Mouse (Mus musculus) intestine, embryonic 14.5 days (tissue): ENCODE measurements around the gene Rad51c. TPM values are rescaled to one million over a fixed set of nuclear protein-coding genes. Genes with fewer than 3 reads are reported as not detected.
"Not testable (repeated sequence)": the region's sequence is repeated elsewhere in the genome, so short reads cannot be mapped to it uniquely, and the experiment has no call there.

Experiments
- ATAC-seq: fragments of 200-750 bp; cut with Nextera tagmentation; replicated peaks from 2 replicates; pipeline ENCODE4 v1.8.0; 2017; ENCODE audit warnings: low read depth, moderate number of reproducible peaks, moderate TSS enrichment, moderate library complexity; ENCODE audit not compliant: low FRiP score, low TSS enrichment
- DNase-seq: peaks from one replicate; pipeline ENCODE4 v3.0.0-alpha.2; 2018; ENCODE audit warnings: low spot score
- H3K27ac ChIP-seq: fragments of 300-500 bp; sonication (generic); 2 replicates; pipeline ENCODE4 v1.5.1; 2014; ENCODE audit warnings: low read depth, mild to moderate bottlenecking, control low read depth
- H3K27me3 ChIP-seq: fragments of 300-500 bp; sonication (generic); replicated peaks from 2 replicates; pipeline ENCODE4 v1.6.1; 2014; ENCODE audit warnings: low read length, control low read depth; ENCODE audit not compliant: control insufficient read depth, insufficient read depth
- H3K36me3 ChIP-seq: fragments of 300-500 bp; sonication (generic); 2 replicates; pipeline ENCODE4 v1.6.1; 2014; ENCODE audit warnings: low read length, control low read depth; ENCODE audit not compliant: control insufficient read depth, insufficient read depth
- H3K4me1 ChIP-seq: fragments of 300-500 bp; sonication (generic); replicated peaks from 2 replicates; pipeline ENCODE4 v1.6.1; 2014; ENCODE audit warnings: low read length, control low read depth, mixed read lengths; ENCODE audit not compliant: control insufficient read depth, insufficient read depth
- H3K4me2 ChIP-seq: fragments of 300-500 bp; sonication (generic); 2 replicates; pipeline ENCODE4 v1.6.1; 2014; ENCODE audit warnings: low read length
- H3K4me3 ChIP-seq: fragments of 300-500 bp; sonication (generic); 2 replicates; pipeline ENCODE4 v1.5.1; 2014; ENCODE audit warnings: low read depth, low read length, control low read depth, mixed read lengths
- H3K9ac ChIP-seq: fragments of 300-500 bp; sonication (generic); 2 replicates; pipeline ENCODE4 v1.6.1; 2014; ENCODE audit warnings: mild to moderate bottlenecking, low read length
- H3K9me3 ChIP-seq: fragments of 300-500 bp; sonication (generic); 2 replicates; pipeline ENCODE4 v1.6.1; 2016; ENCODE audit warnings: low read length, control low read depth; ENCODE audit not compliant: control insufficient read depth
- WGBS: fragments of 180-500 bp; shearing (Covaris S2); extraction: QIAGEN DNeasy Blood & Tissue Kit; methylation state at CpG from one replicate; pipeline ENCODE4 v1.1.7; 2014; 5-methylcytosine and 5-hydroxymethylcytosine counted together
- polyA plus RNA-seq: library from polyadenylated mRNA; unstranded; fragments of >200 nt; fragmentation: Nextera tagmentation; extraction: Ambion mirVana; gene quantifications from 2 replicates; pipeline ENCODE4 v1.2.1, GENCODE M21; 2014

Gene Rad51c
- polyA plus RNA-seq, 1 experiment from 2014 or later, result 6.8 TPM

- no peak for ATAC-seq
- Histone ChIP-seq H3K4me1 (no peaks in the 10 kb centered on the region), H3K9me3 (no peaks in the 10 kb centered on the region)
Measured at GRCm38 (mm10) chr11:87416120-87416519, 11.4 kb upstream of the Rad51c start.

GRCm38 (mm10) chr11:87413412-87413811 lies 8.7 kb upstream of the Rad51c start:
- not testable (repeated sequence) for H3K36me3 ChIP-seq, H3K4me3 ChIP-seq, H3K4me1 ChIP-seq, DNase-seq, H3K9ac ChIP-seq, H3K27ac ChIP-seq, H3K9me3 ChIP-seq, H3K4me2 ChIP-seq, H3K27me3 ChIP-seq, ATAC-seq
- WGBS, result 61% methylated on average over 3 of the region's 3 CpGs

More at GRCm38 (mm10) chr11:87416120-87416519, 11.4 kb upstream of the Rad51c start:
- Histone ChIP-seq H3K9ac (no peak overlapping the region), H3K4me3 (no peak overlapping the region), H3K27ac (no peak overlapping the region), H3K4me2 (no peak overlapping the region), H3K27me3 (no peaks in the 10 kb centered on the region), H3K36me3 (no peaks in the 10 kb centered on the region)
- no peak for DNase-seq
- 44% methylated on average over 5 of the region's 5 CpGs for WGBS

- H3K4me3 ChIP-seq, result peak overlapping the region; percentile 56
- ATAC-seq, result peak; percentile 88
- DNase-seq, result peak; percentile 100
- peak overlapping the region; percentile 88 for H3K27ac ChIP-seq
- WGBS, result 2% methylated on average over 58 of the region's 58 CpGs
- peak overlapping the region; percentile 73 for H3K9ac ChIP-seq
- H3K9me3 ChIP-seq, result no peaks in the 10 kb centered on the region
- no peaks in the 10 kb centered on the region for H3K36me3 ChIP-seq
- H3K27me3 ChIP-seq, result no peaks in the 10 kb centered on the region
- H3K4me1 ChIP-seq, result 0 out of 2 replicates have a peak, but pooled peaks cover 3% of the 10 kb centered on the region
- peak overlapping the region; percentile 68 for H3K4me2 ChIP-seq
Measured at GRCm38 (mm10) chr11:87404111-87404853, 472 bp downstream of the Rad51c start.

GRCm38 (mm10) chr11:87398402-87398801 lies 6.4 kb downstream of the Rad51c start:
- Histone ChIP-seq H3K27me3 (no peaks in the 10 kb centered on the region), H3K4me3 (no peak overlapping the region), H3K4me2 (no peak overlapping the region), H3K4me1 (no peaks in the 10 kb centered on the region), H3K27ac (no peak overlapping the region), H3K36me3 (0 out of 2 replicates have a peak, but pooled peaks cover 6% of the 10 kb centered on the region), H3K9ac (no peak overlapping the region), H3K9me3 (no peaks in the 10 kb centered on the region)
- ATAC-seq, result no peak
- no peak for DNase-seq
- 89% methylated on average over 2 of the region's 2 CpGs for WGBS

- Histone ChIP-seq H3K4me3 (no peak overlapping the region), H3K4me1 (no peaks in the 10 kb centered on the region), H3K9ac (no peak overlapping the region), H3K36me3 (0 out of 2 replicates have a peak, but pooled peaks cover 7% of the 10 kb centered on the region), H3K9me3 (no peaks in the 10 kb centered on the region), H3K27ac (no peak overlapping the region), H3K27me3 (no peaks in the 10 kb centered on the region), H3K4me2 (no peak overlapping the region)
- WGBS, result 62% methylated on average over 1 of the region's 1 CpGs
- ATAC-seq, result no peak
- no peak for DNase-seq
Measured at GRCm38 (mm10) chr11:87393855-87394254, 10.9 kb downstream of the Rad51c start.

- Histone ChIP-seq H3K36me3 (peaks cover 15% of the 10 kb centered on the region; the same call in 1 of the 2 replicates), H3K4me2 (no peak overlapping the region), H3K27ac (no peak overlapping the region), H3K9me3 (no peaks in the 10 kb centered on the region), H3K27me3 (no peaks in the 10 kb centered on the region), H3K4me3 (no peak overlapping the region), H3K4me1 (no peaks in the 10 kb centered on the region), H3K9ac (no peak overlapping the region)
- ATAC-seq (no peak), DNase-seq (no peak)
- 87% methylated on average over 1 of the region's 1 CpGs for WGBS
Measured at GRCm38 (mm10) chr11:87385676-87386075, 19.1 kb downstream of the Rad51c start.

- Histone ChIP-seq H3K4me2 (no peak overlapping the region), H3K27ac (no peak overlapping the region), H3K9ac (no peak overlapping the region), H3K9me3 (no peaks in the 10 kb centered on the region), H3K36me3 (peaks cover 15% of the 10 kb centered on the region; the same call in 1 of the 2 replicates), H3K27me3 (no peaks in the 10 kb centered on the region), H3K4me1 (no peaks in the 10 kb centered on the region), H3K4me3 (no peak overlapping the region)
- WGBS, result 94% methylated on average over 4 of the region's 4 CpGs
- ATAC-seq, result no peak
- no peak for DNase-seq
Measured at GRCm38 (mm10) chr11:87384551-87384950, 20.2 kb downstream of the Rad51c start.

- ATAC-seq, result no peak
- WGBS, result 79% methylated on average over 9 of the region's 9 CpGs
Measured at GRCm38 (mm10) chr11:87367865-87368580, 36.7 kb downstream of the Rad51c start.

More at GRCm38 (mm10) chr11:87367865-87368580, 36.7 kb downstream of the Rad51c start:
- H3K27ac ChIP-seq, result no peak overlapping the region
- no peak overlapping the region for H3K4me3 ChIP-seq
- H3K27me3 ChIP-seq, result no peaks in the 10 kb centered on the region
- no peaks in the 10 kb centered on the region for H3K4me1 ChIP-seq
- H3K9me3 ChIP-seq, result no peaks in the 10 kb centered on the region; the same call in 1 of the 2 replicates
- no peaks in the 10 kb centered on the region for H3K36me3 ChIP-seq
- no peak overlapping the region for H3K4me2 ChIP-seq
- no peak overlapping the region for H3K9ac ChIP-seq
- DNase-seq, result no peak
